Mouse (Mus musculus) lung, adult 2 months (tissue): ENCODE results near the gene Ttc30b.

ENCODE experiments used
- CTCF ChIP-seq: fragments of 200-500 bp; IDR thresholded peaks from 2 replicates; pipeline ENCODE4 v1.5.1; 2011; ENCODE audit warnings: mild to moderate bottlenecking, low read length, control low read depth; ENCODE audit not compliant: insufficient read depth
- POLR2A ChIP-seq: fragments of 200-500 bp; IDR thresholded peaks from 2 replicates; pipeline ENCODE4 v1.6.1; 2011; ENCODE audit warnings: low read depth, mild to moderate bottlenecking, control low read depth, low read length, borderline replicate concordance; ENCODE audit errors: extremely low read depth

DNA sequence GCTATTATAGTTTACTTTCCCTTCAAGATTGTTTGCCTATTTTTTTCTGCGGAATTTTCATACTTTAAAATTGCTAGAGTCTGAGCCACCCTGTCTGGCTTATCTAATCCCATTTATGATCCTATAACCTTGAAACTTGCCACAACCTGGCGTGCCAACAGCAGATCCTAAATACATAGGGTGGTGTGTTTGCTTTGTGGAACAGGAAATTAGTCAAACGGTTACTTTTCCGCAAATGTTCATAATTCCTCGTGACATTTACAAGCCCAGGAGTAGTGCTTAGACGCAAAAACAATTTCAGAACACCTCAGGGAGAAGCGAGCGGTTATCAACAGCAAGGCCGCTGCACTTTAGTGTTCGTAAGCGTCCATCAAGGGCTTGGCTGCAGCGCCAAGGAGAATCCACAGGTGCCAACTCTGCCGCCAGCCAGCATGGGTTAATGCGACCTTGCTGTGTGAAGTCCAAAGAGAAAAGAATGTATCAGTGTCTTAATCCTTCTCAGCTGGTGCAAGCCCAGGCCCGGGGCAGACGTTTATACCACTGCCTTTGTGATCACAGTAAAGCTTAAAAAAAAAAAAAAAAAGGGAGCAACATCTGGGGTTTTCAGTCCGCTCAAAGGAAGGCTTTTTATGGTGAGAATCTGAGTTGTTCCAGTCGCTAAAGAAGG lies 20.9 kb upstream of the Ttc30b start:
- no peak for TF ChIP-seq POLR2A
- TF ChIP-seq CTCF, result no peak
